Mouse (Mus musculus) cerebral cortex, adult 2 months (tissue): ENCODE data around the gene Olfr92.

Experiments used
- WGBS: fragments of 180-500 bp; shearing (Covaris S2); methylation state at CpG from one replicate; pipeline ENCODE4 v1.1.7; 2018; 5-methylcytosine and 5-hydroxymethylcytosine counted together

Gene Olfr92

GRCm38 (mm10) chr17:37062101-37062641, 57.7 kb downstream of the Olfr92 start:
- WGBS, result 33% methylated on average over 10 of the region's 10 CpGs

- WGBS, result 24% methylated on average over 3 of the region's 3 CpGs
These were observed 58.5 kb downstream of the Olfr92 start for GRCm38 (mm10) chr17:37061435-37061834.
